Mouse (Mus musculus) liver, adult (tissue): Measurements from ENCODE around the gene Pigl.

ENCODE experiments used
- GATA4 ChIP-seq: IDR thresholded peaks from 2 replicates; pipeline ENCODE4 v1.6.1; 2014; ENCODE audit warnings: mild to moderate bottlenecking, low read length; ENCODE audit not compliant: insufficient replicate concordance

The Pigl gene

GRCm38 (mm10) chr11:62497181-62497580 lies 38.9 kb downstream of the Pigl start:
- TF ChIP-seq GATA4 = no peak

- no peak for TF ChIP-seq GATA4
Measured at GRCm38 (mm10) chr11:62498802-62499201, 40.5 kb downstream of the Pigl start.

GRCm38 (mm10) chr11:62500529-62500928 lies 42.3 kb downstream of the Pigl start:
- no peak for TF ChIP-seq GATA4

- TF ChIP-seq GATA4 = no peak
Measured at GRCm38 (mm10) chr11:62507683-62508082, 49.4 kb downstream of the Pigl start.

GRCm38 (mm10) chr11:62509571-62509970 lies 51.3 kb downstream of the Pigl start:
- no peak for TF ChIP-seq GATA4

- no peak for TF ChIP-seq GATA4
Measured at GRCm38 (mm10) chr11:62510956-62511355, 52.7 kb downstream of the Pigl start.

GRCm38 (mm10) chr11:62511444-62512202 lies 53.4 kb downstream of the Pigl start:
- TF ChIP-seq GATA4 = no peak

GRCm38 (mm10) chr11:62512529-62513080 lies 54.3 kb downstream of the Pigl start:
- no peak for TF ChIP-seq GATA4

- TF ChIP-seq GATA4 = no peak
Measured at GRCm38 (mm10) chr11:62513311-62513710, 55.1 kb downstream of the Pigl start.

- no peak for TF ChIP-seq GATA4
Measured at GRCm38 (mm10) chr11:62518991-62519390, 60.7 kb downstream of the Pigl start.

GRCm38 (mm10) chr11:62522283-62522682 lies 64.0 kb downstream of the Pigl start:
- TF ChIP-seq GATA4 = no peak

- no peak for TF ChIP-seq GATA4
Measured at GRCm38 (mm10) chr11:62537089-62537488, 78.8 kb downstream of the Pigl start.

GRCm38 (mm10) chr11:62537590-62537989 lies 79.3 kb downstream of the Pigl start:
- no peak for TF ChIP-seq GATA4

- peak; percentile 61; the same call in 1 of the 2 replicates for TF ChIP-seq GATA4
Measured at GRCm38 (mm10) chr11:62538321-62539088, 80.2 kb downstream of the Pigl start.

GRCm38 (mm10) chr11:62539089-62539890 lies 81.0 kb downstream of the Pigl start, which contains the start of gene Cenpv:
Gene Cenpv, minus strand, starts transcription at chr11:62539261.
- no peak for TF ChIP-seq GATA4

- TF ChIP-seq GATA4 = no peak
Measured at GRCm38 (mm10) chr11:62540167-62540566, 81.9 kb downstream of the Pigl start.

GRCm38 (mm10) chr11:62540969-62541368 lies 82.7 kb downstream of the Pigl start:
- TF ChIP-seq GATA4 = no peak
